Mouse (Mus musculus) cerebellum, adult 11-12 months (tissue): ENCODE measurements around the gene Lsamp.
A peak's percentile ranks its signal among the peaks of the same experiment; 100 is the strongest.

Experiments used
- DNase-seq: peaks from one replicate; pipeline ENCODE4 v3.0.0; 2022

The Lsamp gene

DNA sequence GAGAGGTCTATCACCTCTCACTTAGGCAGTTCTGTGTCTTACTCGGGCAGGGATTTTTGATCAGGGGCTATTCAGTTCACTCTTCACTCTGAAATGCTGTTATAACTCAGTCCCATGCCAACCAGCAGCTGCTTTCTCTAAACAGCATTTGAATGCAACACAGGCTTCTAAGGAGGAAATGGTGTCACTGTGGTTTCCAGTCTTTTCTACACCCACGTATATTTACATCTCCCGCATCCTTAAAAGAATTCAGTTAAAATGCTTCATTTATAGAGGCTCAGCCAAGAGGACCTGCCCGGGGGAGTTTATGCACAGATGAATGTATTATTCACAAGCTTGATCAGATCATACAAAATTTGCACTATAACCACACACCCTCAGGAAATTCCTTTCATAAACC is 306.0 kb downstream of the Lsamp start:
- DNase-seq: no peak

DNA sequence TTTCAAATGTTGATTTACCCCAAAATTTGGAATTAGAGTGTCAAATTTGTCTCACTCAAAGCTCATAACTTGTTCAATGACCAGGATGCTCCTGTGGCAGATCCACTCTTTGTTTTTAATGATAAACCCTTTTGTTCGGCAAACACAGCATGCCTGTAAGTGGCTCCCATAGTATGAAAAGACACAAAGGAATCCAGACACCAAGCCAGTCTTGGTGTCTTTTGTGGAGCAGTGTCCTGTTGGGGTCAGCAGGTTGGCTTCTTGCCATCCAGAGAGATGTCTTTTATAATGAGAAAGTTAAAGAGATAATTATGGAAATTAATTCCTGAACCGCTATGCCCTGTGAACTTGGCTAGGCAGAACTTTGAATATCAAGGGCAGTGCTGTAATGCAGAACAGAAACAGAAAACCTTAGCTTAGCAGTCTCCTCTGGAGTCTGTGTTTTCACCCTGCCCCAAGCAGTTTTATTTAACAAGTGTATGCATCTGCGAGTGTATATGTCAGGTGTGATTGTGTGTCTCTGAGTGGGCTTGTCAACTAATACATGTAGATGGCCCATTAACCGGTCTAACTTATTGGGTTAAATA is 310.2 kb downstream of the Lsamp start:
- no peak for DNase-seq

DNA sequence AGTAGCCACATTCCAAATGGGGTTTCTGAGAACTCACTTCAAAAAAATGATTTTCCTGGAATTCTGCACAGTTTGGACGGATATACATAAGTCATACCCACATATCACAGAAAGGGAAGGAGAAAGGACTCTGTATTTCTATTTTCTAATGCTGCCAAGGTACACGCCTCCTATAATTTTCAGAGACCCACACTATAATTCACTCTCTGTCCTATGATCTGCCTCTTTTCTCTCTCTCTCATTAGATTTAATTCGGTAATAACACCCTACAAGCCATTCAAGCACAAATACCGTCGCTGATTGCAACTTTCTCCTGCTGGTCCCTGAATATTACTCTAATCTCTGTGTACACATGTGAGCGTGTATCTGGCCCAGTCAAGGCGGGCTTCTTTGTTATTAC is 311.1 kb downstream of the Lsamp start:
- DNase-seq: no peak

- DNase-seq: no peak
These were observed 323.5 kb downstream of the Lsamp start for GRCm38 (mm10) chr16:40307666-40308065.

DNA sequence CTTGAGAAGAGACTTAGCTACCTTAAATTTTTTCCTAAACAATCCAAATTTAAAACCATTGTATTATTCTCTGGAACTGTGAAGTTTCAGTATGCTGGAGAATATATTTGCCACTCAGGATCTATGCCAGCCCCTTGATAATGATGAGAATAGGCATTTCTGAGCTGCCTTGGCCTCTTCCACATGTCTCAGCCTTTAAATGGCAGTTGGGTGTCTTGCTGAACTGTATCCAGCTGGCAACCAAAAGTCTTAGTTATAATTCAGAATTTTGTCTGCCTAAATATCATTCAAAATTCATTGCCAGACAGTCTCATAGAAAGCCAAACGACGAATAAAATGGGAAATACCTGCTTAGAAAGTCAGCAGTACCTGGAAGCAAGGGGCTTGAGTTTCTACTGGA is 332.0 kb downstream of the Lsamp start:
- no peak for DNase-seq

- no peak for DNase-seq
These were observed 340.6 kb downstream of the Lsamp start for GRCm38 (mm10) chr16:40324811-40325210.

DNA sequence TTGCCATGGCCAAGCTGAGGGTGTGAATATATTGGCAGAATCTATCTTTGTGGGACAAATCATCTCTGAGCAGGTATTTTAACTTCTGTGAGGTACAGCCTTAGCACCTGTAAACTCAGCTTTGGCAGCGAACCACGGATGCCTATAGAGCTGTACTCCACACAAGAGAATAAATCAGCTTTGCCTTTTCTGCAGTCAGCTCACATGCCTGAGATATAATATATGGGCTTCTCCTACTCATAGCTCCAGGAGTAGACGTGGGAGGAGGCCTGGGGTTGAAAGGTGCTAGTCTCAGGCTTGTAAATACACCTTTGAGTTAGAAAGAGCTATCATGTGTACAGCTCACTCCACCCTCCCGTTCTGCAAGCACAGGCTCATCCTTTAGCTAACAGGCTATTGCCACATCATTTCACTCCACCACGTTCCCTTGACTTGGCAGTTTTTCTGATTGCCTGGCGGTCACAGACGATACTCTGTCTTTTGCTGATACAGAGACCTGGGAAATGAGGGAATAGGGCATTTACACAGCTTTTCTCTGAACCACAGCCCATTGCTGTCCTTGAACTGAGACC is 344.2 kb downstream of the Lsamp start:
- DNase-seq: no peak

DNA sequence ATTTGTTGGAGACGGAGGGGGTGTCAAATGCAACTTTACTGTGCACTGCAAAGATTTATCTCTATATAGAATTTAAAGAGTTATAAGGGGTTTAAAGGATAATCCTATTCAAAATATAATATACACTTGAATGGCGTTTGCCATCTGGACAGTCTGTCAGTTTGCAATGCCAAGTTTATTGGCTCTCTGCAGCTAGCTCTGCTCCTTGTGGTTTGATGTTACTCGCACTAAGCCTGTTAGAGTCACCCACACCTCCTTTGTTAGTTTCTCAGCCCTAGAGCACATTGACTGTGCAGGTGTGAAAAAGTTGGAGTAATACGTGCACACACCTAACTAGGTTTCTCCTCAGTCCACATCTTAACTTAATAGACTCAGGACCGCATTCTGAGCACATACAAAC is 385.5 kb downstream of the Lsamp start:
- DNase-seq: no peak

- no peak for DNase-seq
These were observed 387.1 kb downstream of the Lsamp start for GRCm38 (mm10) chr16:40371291-40371690.

DNA sequence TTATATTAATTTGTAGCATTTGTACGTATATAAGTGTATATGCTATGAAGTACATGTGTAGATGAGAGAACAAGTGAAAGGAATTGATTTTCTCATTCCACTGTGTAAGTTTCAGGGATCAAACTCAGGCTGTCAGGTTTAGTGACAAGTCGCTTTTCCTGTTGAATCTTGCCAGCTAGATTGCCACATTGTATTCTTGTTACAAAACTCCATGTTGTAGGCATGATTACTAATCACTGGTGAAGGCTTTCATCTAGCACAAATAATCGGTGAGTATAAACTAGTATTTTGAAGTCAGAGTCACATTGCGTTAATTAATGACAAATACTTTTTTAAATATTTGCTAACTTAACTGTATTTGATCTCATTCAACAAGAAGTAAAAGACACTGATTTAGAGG is 391.2 kb downstream of the Lsamp start:
- no peak for DNase-seq

DNA sequence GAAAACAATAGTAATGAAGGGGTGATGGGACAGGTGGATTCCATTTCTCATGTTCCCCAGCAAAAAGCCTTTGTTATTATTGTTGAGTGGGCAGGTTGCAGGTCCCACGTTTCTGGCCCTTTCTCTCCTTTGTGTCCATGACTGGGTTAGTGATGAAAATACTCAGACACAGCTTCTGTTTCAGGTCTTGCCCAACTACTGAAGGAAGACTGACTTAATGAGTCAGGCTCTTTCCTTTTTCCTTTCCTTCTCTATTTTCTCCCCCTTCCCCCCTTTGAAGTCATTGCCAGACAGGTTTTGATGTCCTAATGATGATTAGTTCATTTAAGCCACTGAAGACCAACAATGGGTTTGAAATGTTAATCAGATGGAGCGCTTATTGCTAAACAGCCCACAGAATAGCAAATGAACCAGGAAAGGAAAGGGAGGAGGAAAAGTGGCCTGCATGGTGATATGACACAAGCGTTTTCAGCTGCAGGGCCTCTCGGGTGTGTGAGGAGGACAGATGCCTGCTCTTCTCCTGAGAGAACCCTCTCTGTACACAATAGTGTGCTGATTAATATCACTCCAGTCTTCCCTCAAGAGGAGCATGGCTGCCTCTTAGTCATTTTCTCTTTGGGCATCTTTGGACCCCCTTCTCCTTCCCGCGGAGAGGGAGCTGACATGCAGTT is 393.1 kb downstream of the Lsamp start:
- DNase-seq: no peak

- no peak for DNase-seq
These were observed 407.9 kb downstream of the Lsamp start for GRCm38 (mm10) chr16:40392106-40392505.

GRCm38 (mm10) chr16:40399531-40399930 is 415.4 kb downstream of the Lsamp start:
- DNase-seq: no peak

GRCm38 (mm10) chr16:40434280-40434679 is 450.1 kb downstream of the Lsamp start:
- DNase-seq: peak; percentile 3

DNA sequence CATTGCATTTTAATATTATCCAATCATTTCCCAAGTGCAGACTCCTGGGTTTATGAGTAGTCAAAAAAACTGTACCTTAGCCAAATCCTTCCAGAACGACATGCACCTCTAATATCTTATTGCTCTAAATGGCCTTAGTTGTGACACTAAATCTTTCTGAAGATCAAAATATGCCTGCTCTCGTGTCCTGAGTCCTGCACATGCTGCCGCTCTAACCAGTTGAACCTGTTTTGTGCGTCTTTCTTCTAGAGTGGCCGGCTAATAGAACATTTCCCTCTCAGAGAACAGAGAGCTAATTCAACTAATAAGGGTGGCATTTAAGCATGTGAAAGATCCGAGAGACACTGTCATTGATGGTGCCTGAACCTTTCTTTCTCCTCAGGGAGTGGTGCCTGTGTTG is 452.3 kb downstream of the Lsamp start:
- no peak for DNase-seq

DNA sequence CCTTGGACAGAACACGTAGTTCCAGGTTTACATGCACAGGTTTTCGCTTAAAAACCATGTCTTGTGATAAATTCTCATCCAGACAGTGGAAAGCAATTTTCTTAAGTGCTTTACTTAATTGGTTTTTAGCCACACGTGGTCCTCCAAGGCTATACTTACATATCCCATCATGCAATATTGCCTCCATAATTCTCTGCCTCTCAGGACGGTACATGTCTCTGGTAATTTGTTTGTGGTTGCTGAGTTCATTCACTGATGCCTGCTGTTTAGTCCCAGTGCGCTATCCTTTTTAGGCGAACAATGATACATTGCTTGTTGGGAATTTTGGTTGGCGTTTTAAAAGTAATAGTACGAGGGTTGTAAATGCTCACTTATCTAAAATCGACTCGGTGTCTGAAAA is 453.7 kb downstream of the Lsamp start:
- DNase-seq: no peak

GRCm38 (mm10) chr16:40438876-40439275 is 454.7 kb downstream of the Lsamp start:
- DNase-seq: no peak

- DNase-seq: no peak
These were observed 462.4 kb downstream of the Lsamp start for GRCm38 (mm10) chr16:40446587-40446986.

- no peak for DNase-seq
These were observed 479.4 kb downstream of the Lsamp start for GRCm38 (mm10) chr16:40463411-40464058.

- no peak for DNase-seq
These were observed 482.4 kb downstream of the Lsamp start for GRCm38 (mm10) chr16:40466596-40466995.

GRCm38 (mm10) chr16:40470946-40471345 is 486.8 kb downstream of the Lsamp start:
- no peak for DNase-seq

GRCm38 (mm10) chr16:40471967-40472366 is 487.8 kb downstream of the Lsamp start:
- no peak for DNase-seq

- no peak for DNase-seq
These were observed 507.4 kb downstream of the Lsamp start for GRCm38 (mm10) chr16:40491606-40492005.
